Mouse (Mus musculus) liver, embryonic 11.5 days (tissue): ENCODE data around the gene Nup188. TPM values are rescaled to one million over a fixed set of nuclear protein-coding genes. Genes with fewer than 3 reads are reported as not detected.
A peak's percentile ranks its signal among the peaks of the same experiment; 100 is the strongest.

Experiments used
- ATAC-seq: fragments of 200-750 bp; cut with Nextera tagmentation; replicated peaks from 2 replicates; pipeline ENCODE4 v1.8.0; 2017; ENCODE audit warnings: moderate number of reproducible peaks, mild to moderate bottlenecking, moderate TSS enrichment, moderate library complexity; ENCODE audit not compliant: low FRiP score
- DNase-seq: peaks from one replicate; pipeline ENCODE4 v3.0.0-alpha.2; 2017; ENCODE audit warnings: low spot score
- H3K27ac ChIP-seq: fragments of 300-500 bp; sonication (generic); 2 replicates; pipeline ENCODE4 v1.5.1; 2014; ENCODE audit warnings: mild to moderate bottlenecking, low read depth, low read length, control low read depth
- H3K27me3 ChIP-seq: fragments of 300-500 bp; sonication (generic); replicated peaks from 2 replicates; pipeline ENCODE4 v1.6.1; 2014; ENCODE audit warnings: low read length, mixed read lengths; ENCODE audit not compliant: control insufficient read depth, insufficient read depth
- H3K36me3 ChIP-seq: fragments of 300-500 bp; sonication (generic); 2 replicates; pipeline ENCODE4 v1.6.1; 2014; ENCODE audit warnings: mild to moderate bottlenecking, low read length, moderate library complexity, mixed read lengths; ENCODE audit not compliant: control insufficient read depth, insufficient read depth
- H3K4me1 ChIP-seq: fragments of 300-500 bp; sonication (generic); replicated peaks from 2 replicates; pipeline ENCODE4 v1.6.1; 2014; ENCODE audit warnings: low read length, mixed read lengths; ENCODE audit not compliant: control insufficient read depth, insufficient read depth
- H3K4me2 ChIP-seq: fragments of 300-500 bp; sonication (generic); 2 replicates; pipeline ENCODE4 v1.6.1; 2014; ENCODE audit warnings: mild to moderate bottlenecking, control low read depth, moderate library complexity
- H3K4me3 ChIP-seq: fragments of 300-500 bp; sonication (generic); 2 replicates; pipeline ENCODE4 v1.5.1; 2014; ENCODE audit warnings: low read depth, low read length, control low read depth
- H3K9ac ChIP-seq: fragments of 300-500 bp; sonication (generic); 2 replicates; pipeline ENCODE4 v1.6.1; 2014; ENCODE audit warnings: low read depth, low read length, control low read depth
- H3K9me3 ChIP-seq: fragments of 300-500 bp; sonication (generic); 2 replicates; pipeline ENCODE4 v1.6.1; 2016; ENCODE audit warnings: low read length, inconsistent platforms, mixed read lengths; ENCODE audit not compliant: control insufficient read depth
- WGBS: fragments of 180-500 bp; shearing (Covaris S2); extraction: QIAGEN DNeasy Blood & Tissue Kit; methylation state at CpG from one replicate; pipeline ENCODE4 v1.1.7; 2014; 5-methylcytosine and 5-hydroxymethylcytosine counted together
- polyA plus RNA-seq: library from polyadenylated mRNA; unstranded; fragments of >200 nt; fragmentation: Nextera tagmentation; extraction: Ambion mirVana; gene quantifications from 2 replicates; pipeline ENCODE4 v1.2.1, GENCODE M21; 2014

The Nup188 gene
- polyA plus RNA-seq, 1 experiment from 2014 or later = 60.1 TPM

DNA sequence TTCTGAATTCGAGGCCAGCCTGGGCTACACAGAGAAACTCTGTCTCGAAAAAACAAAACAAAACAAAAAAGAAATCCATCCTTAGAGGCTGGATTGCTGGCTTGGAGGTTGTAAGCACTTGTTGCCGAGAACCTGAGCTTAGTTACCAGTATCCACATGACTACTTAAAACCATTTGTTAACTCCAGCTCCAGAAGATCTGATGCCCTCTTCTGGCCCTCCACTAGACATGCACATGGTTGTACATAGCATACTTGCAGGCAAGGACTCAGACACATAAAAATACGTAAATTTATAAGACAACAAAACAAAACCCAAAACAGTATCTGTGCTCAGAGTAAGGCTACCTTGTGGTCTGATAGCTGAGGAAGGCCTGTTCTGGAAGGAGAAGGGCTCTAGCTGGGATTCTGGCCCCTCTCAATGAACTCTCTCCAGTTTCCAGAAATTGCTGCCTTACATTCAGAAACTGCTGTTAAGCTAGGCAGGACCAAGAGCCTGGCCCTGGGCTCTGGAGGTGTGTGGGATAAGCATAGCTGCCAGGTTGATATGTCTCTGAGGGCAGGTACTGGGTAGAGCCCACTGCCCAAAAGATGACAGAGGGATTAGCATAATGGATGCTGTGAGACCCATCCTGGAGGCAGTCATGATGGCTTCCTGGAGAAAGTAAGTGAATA is 25.0 kb upstream of the Nup188 start:
- Histone ChIP-seq H3K4me1 (peaks cover 16% of the 10 kb centered on the region), H3K36me3 (peaks cover 43% of the 10 kb centered on the region), H3K27me3 (no peaks in the 10 kb centered on the region), H3K27ac (no peak overlapping the region), H3K9me3 (no peaks in the 10 kb centered on the region), H3K4me2 (no peak overlapping the region), H3K4me3 (no peak overlapping the region), H3K9ac (no peak overlapping the region)
- ATAC-seq = no peak
- DNase-seq = no peak
- 82% methylated on average over 4 of the region's 4 CpGs for WGBS

DNA sequence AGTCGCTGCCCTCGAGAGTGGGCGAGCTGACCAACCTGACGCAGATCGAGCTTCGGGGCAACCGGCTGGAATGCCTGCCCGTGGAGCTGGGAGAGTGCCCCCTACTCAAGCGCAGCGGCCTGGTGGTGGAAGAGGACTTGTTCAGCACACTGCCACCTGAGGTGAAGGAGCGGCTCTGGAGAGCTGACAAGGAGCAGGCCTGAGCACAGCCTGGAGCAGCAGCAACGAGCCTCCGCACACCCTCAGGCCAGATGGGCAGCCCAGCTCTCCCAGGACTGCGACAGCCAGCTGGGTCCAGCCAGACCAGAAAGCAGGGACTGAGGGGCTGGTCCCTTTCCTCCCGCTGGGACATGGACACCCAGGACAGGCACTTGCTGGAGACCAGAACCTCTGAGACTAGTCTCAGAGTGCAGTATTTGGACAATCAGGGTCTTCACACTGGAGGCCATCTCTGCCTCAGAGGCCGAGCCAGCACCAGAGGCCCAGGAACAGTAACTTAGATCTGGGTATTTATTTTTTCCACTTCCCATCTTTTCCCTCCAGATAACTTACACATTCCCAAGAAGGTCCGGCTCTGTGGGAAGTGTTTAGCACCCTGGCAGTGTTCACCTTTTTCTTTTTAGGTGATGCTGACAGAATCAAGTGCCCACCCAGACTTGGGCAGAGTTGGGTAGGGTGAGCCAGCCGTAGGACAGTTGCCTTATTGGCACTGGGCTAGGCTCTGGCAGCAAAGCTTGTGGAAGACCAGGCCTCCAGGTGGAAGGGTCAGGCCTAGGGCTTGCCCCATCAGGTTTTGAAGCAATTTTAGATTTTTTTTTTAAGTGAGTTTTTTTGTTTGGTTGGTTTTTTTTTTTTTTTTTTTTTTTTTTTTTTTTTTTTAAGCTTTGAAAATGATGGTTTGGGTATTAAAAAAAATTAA is 24.0 kb upstream of the Nup188 start:
- Histone ChIP-seq H3K4me2 (no peak overlapping the region), H3K4me3 (no peak overlapping the region), H3K9me3 (no peaks in the 10 kb centered on the region), H3K27ac (no peak overlapping the region), H3K9ac (no peak overlapping the region), H3K4me1 (peaks cover 25% of the 10 kb centered on the region), H3K36me3 (peaks cover 33% of the 10 kb centered on the region), H3K27me3 (no peaks in the 10 kb centered on the region)
- WGBS = 94% methylated on average over 18 of the region's 18 CpGs
- DNase-seq = no peak
- no peak for ATAC-seq

DNA sequence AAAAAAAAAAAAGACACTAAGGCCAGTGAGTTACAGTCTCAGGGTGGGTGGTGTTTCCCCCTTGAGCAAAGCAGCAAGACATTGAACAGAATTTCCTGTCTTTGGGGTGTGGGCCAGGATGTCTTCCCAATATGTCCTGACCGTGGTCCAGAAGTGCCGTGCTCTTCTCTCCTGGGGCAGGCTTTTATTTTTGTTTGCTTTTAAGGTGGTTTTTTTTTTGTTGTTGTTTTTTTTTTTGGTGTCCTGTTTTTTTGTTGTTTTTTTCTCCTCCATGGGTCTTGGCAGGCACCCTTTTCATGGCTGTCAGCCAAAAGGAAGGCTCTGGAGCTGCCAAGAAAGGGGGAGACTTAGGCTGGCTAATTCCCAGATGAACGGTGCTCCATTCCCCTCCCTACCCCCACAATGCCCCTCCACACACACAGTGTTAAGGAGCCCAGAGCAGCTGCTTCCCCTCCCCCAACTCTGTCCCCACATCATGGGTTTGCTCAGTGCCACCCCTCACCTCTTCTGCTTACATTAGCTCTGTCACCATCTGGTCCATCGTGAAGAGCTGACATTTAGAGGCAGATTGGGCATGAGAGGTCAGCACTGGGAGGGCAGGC is 23.3 kb upstream of the Nup188 start:
- Histone ChIP-seq H3K4me2 (no peak overlapping the region), H3K9me3 (no peaks in the 10 kb centered on the region), H3K4me3 (no peak overlapping the region), H3K27me3 (no peaks in the 10 kb centered on the region), H3K36me3 (peaks cover 32% of the 10 kb centered on the region; the same call in 1 of the 2 replicates), H3K27ac (no peak overlapping the region), H3K9ac (no peak overlapping the region), H3K4me1 (peaks cover 28% of the 10 kb centered on the region)
- ATAC-seq (no peak), DNase-seq (no peak)
- 72% methylated on average over 4 of the region's 4 CpGs for WGBS

DNA sequence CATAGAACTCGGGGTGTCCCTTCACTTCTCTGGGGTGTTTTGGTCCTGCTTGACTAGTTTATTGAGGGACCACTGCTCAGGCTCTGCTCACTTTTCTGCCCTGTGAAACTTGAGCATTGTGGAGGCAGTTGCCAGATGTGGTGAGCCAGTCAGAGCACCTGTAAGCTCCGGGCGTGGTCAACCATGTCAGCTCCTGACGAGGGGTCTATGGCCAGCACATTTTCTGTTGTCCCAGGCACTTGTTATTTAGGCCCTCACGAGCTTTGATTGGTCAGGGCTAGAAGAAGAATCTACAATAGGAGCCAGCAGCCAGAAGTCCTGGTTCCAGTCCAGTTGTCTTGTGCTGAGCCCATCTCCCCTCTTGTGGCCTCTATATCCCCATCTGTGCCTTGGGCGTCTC is 22.4 kb upstream of the Nup188 start:
- no peaks in the 10 kb centered on the region for H3K27me3 ChIP-seq
- no peak overlapping the region for H3K9ac ChIP-seq
- H3K4me2 ChIP-seq = no peak overlapping the region
- H3K4me1 ChIP-seq = peaks cover 28% of the 10 kb centered on the region
- no peaks in the 10 kb centered on the region for H3K9me3 ChIP-seq
- peaks cover 30% of the 10 kb centered on the region; the same call in 1 of the 2 replicates for H3K36me3 ChIP-seq
- H3K4me3 ChIP-seq = no peak overlapping the region
- WGBS = 86% methylated on average over 6 of the region's 6 CpGs
- ATAC-seq = no peak
- DNase-seq = no peak
- H3K27ac ChIP-seq = no peak overlapping the region

DNA sequence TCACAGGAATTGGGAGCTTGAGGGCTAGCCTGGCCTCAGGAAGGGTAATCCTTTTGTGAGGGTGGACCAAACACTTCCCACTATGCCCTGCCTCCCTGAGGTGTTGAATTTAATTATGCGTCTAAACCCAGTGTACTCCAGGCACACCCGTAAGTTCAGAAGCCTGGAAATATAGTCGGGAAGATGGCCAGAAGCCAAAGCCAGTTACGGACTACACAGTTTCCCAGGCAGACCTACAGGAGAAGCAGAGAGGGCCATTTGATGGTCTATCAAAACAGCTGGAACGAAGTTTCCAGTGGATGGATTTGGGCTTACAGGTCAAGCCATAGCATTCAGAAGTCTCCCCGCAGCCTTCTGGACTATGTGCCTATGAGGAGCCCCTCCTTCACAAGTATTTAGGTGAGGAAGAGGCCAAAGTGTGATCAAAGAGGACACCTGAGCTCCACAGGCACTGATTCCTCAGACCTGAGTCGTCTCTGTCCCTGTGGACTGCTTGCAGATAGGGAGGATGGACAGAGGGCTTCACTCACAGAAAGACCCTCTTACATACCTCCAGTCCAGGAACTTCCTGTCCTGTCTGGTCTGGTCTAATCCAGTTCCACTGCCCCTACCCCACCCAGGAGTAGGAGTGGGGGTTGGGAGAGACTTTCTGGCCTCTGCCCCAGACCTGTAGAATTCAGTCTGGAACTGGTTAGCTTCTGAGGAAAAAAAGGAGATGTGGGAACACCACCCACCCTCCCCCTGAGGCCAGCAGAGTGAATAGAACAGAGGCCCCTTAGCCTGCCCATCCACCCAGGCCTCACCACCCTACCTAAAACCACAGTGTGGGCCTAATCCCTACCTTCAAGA is 21.3 kb upstream of the Nup188 start:
- H3K27ac ChIP-seq = peak overlapping the region; percentile 82; the same call in 1 of the 2 replicates
- H3K27me3 ChIP-seq = no peaks in the 10 kb centered on the region
- peaks cover 21% of the 10 kb centered on the region; the same call in 1 of the 2 replicates for H3K36me3 ChIP-seq
- no peak for ATAC-seq
- H3K4me2 ChIP-seq = no peak overlapping the region
- 80% methylated on average over 7 of the region's 7 CpGs for WGBS
- H3K9ac ChIP-seq = no peak overlapping the region
- peaks cover 31% of the 10 kb centered on the region for H3K4me1 ChIP-seq
- no peak overlapping the region for H3K4me3 ChIP-seq
- H3K9me3 ChIP-seq = no peaks in the 10 kb centered on the region
- no peak for DNase-seq

DNA sequence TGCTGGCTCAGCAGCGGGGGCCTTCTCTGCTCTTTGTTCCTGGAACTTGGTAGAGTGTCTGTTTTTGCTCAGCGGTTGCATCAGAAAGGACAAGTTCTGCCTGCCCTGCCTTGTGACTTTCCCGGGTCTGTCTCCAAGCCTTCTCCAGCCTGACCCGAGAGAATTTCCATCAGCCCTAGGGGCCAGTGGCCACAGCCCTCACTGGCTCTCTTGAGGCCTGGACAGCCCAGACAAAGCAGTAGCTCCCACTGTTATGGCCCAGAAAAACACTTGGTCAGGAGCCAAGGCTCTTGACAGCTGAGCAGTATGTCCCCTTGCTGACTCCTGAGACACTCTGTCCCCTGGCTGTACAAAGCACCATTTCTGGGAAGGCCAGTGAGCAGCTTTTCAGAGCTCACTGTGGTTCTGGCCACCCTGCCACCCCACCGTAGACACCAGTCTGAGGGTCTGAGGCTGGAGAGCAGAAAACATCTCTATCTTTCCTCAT is 20.4 kb upstream of the Nup188 start, which contains the start of gene Phyhd1:
Gene Phyhd1, plus strand, starts transcription at position 437 of the 487 bp plus-strand sequence.
- Histone ChIP-seq H3K27ac (peak within 1 kb of the TSS; percentile 82), H3K36me3 (peaks cover 16% of the 10 kb centered on the region; the same call in 1 of the 2 replicates), H3K27me3 (no peaks in the 10 kb centered on the region), H3K4me3 (peak within 1 kb of the TSS; percentile 29), H3K9ac (peak within 1 kb of the TSS; percentile 46), H3K9me3 (no peaks in the 10 kb centered on the region), H3K4me2 (peak within 1 kb of the TSS; percentile 52), H3K4me1 (peaks cover 33% of the 10 kb centered on the region)
- WGBS = 51% methylated on average over 5 of the region's 5 CpGs
- ATAC-seq = no peak
- no peak for DNase-seq

DNA sequence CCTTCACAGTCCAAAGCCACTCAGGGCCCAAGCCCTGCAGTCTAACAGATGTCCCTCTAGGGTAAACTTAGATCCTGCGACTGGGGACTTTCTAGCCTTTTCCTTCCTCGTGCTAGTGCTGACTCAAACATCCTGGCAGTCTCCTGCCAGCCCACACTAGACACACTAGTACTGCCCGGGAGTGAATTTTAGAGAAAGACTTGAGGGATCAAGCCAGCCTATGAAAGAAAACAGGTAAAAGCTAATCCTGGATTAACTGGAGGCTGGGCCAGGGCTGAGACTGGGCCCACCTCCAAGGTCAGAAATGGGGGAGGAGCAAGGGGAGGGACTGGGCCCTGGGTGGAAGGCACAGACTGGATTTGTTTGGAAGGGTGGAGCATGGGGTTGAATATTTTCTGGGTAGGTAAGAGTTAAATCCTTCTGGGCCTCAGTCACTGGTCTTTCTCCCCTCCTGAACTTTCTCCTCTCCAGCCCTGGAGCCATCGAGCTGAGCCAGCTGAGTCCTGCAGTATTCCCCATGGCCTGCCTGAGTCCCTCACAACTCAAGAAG is 19.7 kb upstream of the Nup188 start:
- peak overlapping the region; percentile 82 for H3K27ac ChIP-seq
- DNase-seq = peak; percentile 53
- no peaks in the 10 kb centered on the region for H3K9me3 ChIP-seq
- peak overlapping the region; percentile 46; the same call in 1 of the 2 replicates for H3K9ac ChIP-seq
- H3K4me1 ChIP-seq = peaks cover 33% of the 10 kb centered on the region
- peak; percentile 60 for ATAC-seq
- WGBS = 27% methylated on average over 4 of the region's 4 CpGs
- H3K36me3 ChIP-seq = peaks cover 16% of the 10 kb centered on the region; the same call in 1 of the 2 replicates
- peak overlapping the region; percentile 52 for H3K4me2 ChIP-seq
- peak overlapping the region; percentile 29 for H3K4me3 ChIP-seq
- H3K27me3 ChIP-seq = no peaks in the 10 kb centered on the region
